Mouse (Mus musculus) cerebellum, adult 9-10 months (tissue): ENCODE results near the gene Nrxn3.

Experiments used
- DNase-seq: peaks from one replicate; pipeline ENCODE4 v3.0.0; 2022

Nrxn3 gene

GRCm38 (mm10) chr12:90166118-90166517 is 1443.4 kb downstream of the Nrxn3 start:
- no peak for DNase-seq

DNA sequence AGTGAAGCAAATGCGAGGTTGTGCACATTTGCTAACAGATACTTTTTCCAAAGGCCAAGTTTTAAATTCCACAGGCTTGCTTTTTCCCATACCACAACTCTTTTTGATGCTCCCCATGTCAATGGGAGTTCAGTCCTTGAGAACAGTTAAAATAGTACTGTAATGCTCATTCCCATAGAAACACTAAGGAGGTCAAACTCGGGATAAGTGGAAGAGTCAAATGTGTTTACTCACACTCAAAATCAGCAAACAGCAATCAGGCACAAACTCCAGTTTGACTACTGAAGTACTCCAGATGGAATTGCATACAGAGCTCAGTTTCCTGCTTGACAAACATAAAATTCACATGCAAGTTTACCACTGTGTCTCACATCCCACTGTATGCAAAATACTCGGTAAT is 1458.9 kb downstream of the Nrxn3 start:
- DNase-seq = no peak

DNA sequence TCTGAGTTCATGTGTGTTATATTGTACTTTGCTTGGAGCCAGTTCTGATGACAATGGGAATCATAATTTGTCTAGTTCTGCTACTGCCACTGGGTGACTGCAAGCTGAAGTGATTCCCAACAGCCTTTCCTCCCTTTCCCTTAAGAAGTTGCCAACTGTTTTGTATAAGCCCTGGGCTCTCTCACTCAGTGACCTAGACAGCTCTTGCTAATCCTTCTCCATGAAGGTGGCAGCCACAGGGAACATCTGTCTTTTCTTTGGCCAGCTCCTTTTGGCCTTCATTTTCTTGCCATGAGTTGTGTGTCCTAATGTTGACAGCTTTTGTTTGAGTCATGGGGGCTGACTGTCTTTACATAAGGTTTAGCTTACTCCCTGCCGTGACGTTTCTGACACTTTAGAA is 1460.3 kb downstream of the Nrxn3 start:
- peak; percentile 38 for DNase-seq

DNA sequence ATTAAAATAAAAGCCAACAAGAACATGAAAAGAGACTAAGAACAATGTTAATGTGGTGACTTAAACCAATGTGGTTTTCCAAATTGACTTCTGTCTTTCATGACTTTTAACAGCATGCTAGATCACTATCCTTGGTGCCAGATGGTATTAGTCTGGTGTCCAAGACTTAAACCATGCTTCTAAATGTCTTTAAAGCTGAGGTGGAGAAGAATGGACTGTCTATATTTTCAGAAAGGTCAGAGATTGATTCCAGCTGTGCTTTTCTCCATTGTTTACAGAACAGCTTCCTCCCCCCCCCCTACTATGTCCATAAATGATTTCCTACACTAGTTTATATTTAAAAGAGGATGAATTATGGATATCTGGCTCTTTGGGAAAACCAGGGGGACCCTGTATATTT is 1473.5 kb downstream of the Nrxn3 start:
- DNase-seq = no peak

DNA sequence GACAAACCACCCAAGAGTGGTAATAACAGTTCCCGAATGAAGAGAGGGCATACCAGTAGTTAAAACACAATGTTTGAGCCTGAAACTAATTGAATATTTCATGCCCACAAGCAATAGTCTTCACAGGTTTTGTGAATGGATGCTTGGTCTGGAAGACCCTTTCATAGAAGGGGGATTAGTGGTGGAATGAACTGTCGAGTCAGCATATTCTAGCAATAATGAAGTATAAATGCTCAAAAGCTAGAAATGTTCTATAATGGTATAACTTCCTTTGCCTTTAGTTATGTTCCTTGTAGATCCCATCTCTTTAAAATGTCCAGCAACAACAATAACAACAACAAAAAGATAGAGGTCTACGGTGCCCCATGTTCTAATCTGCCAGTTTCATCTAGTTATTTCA is 1475.3 kb downstream of the Nrxn3 start:
- no peak for DNase-seq

GRCm38 (mm10) chr12:90202501-90202900 is 1479.8 kb downstream of the Nrxn3 start:
- no peak for DNase-seq

- peak; percentile 52 for DNase-seq
Observed at GRCm38 (mm10) chr12:90211410-90211809, 1488.7 kb downstream of the Nrxn3 start.

GRCm38 (mm10) chr12:90217060-90217459 is 1494.4 kb downstream of the Nrxn3 start:
- no peak for DNase-seq

DNA sequence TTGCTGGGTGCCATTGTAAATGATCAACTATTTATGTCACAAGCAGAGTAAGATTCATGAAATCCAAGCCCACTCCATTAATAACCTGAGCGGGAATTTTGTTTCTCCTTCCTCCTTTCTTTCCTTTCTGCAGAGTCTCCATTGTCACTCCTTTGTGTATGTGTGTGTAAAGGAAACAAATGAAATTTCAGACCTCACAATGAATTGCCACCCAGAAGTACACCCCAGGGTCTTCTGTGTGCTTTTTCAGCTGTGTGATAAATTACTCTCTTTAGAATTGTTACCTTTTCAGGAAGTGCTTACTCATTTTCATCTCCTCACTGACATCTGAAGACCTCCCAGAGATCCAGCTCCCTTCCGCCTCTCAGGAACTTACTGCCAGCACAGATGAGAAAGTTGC is 1506.4 kb downstream of the Nrxn3 start:
- no peak for DNase-seq

- DNase-seq = no peak
Observed at GRCm38 (mm10) chr12:90236093-90236492, 1513.4 kb downstream of the Nrxn3 start.

DNA sequence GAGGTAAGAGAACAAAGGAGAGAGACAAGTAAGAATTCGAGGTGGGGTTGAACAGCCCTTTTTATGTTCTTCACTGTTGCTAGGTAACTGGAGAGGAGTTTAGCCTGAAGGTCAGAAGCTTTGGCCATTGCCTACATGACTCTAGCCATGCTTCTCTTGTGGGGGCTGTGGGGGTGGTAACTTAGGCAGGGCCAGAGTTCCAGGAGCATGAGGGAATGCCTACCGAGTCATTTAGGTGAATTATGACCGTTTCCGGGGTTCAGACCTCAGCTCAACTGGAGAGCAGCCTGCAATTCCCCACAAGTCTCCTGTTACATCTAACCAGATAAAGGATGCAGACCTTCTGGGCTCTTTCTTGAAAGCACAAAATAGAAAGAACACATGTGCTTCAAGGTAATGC is 1537.6 kb downstream of the Nrxn3 start:
- DNase-seq = no peak

DNA sequence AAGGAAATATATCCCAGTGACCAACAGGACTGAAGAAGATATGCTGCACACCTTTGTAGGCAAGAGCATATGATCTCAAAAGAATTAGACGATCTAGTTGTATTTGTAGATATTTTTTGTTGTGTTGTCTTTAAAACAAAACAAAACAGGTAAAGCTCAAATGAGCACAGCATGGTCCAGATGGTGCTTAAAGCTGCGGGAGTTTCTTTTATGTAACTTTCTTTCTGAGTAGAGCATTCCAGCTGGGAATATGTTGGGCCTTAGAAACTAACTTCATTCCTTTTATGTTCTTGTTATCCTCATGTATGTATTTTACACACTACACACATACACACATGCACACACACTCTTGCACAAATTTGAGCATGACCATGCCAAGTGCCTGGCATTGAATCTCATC is 1545.4 kb downstream of the Nrxn3 start:
- peak; percentile 55 for DNase-seq

- DNase-seq = no peak
Observed at GRCm38 (mm10) chr12:90270763-90271379, 1548.2 kb downstream of the Nrxn3 start.

DNA sequence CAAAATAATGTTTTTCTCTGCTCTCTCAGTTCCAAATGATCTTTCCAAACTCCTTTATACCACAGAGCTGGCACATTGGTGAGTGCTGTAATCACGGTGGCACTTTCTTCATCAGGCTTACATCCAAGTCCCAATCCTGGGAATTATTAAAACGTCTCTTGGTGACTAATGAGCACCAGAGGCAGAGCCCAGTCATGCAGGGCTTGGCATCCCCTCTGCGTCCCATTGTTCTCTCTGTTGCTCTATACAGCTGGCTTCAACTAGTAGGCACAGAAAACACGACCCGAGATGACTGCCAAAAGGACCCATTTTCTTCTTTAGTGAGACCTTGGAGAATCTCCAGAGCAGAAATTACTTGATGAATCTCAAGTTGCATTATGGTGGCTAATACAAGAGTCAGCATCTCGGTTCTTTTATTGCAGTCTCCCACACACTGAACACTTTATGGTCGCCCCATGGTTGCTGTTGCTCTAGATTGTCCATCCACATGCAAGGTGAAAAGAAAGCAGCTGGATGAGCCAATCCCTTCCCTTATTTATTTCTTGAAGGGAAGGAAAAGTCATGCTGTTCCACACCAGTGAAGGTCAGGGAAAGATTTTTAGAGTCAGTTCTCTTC is 1552.1 kb downstream of the Nrxn3 start:
- peak; percentile 72 for DNase-seq

DNA sequence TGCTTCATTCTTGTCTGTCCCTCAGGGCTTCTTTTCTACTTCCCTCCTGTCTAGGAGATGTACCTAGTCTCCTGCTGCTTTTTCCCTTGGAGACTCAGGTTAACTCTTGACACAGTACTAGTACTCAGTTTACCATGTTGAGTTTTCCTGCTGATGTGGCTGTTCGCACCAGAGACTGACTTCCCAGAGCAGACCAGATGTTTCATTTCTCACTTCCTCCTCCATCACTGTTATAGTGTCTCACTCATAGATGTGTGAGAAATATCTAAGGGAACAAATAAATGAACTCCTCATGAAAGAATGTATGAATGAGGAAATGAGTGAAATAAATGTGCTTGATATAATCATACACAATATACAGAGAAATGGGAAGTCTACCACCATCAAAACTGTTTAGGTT is 1558.6 kb downstream of the Nrxn3 start:
- DNase-seq = no peak

- DNase-seq = no peak
Observed at GRCm38 (mm10) chr12:90283022-90283421, 1560.3 kb downstream of the Nrxn3 start.

- DNase-seq = peak; percentile 74
Observed at GRCm38 (mm10) chr12:90302671-90303070, 1580.0 kb downstream of the Nrxn3 start.

GRCm38 (mm10) chr12:90331806-90332205 is 1609.1 kb downstream of the Nrxn3 start:
- DNase-seq = peak; percentile 49

GRCm38 (mm10) chr12:90332459-90332858 is 1609.8 kb downstream of the Nrxn3 start:
- DNase-seq = peak; percentile 79

GRCm38 (mm10) chr12:90337496-90338228 is 1615.0 kb downstream of the Nrxn3 start:
- no peak for DNase-seq

DNA sequence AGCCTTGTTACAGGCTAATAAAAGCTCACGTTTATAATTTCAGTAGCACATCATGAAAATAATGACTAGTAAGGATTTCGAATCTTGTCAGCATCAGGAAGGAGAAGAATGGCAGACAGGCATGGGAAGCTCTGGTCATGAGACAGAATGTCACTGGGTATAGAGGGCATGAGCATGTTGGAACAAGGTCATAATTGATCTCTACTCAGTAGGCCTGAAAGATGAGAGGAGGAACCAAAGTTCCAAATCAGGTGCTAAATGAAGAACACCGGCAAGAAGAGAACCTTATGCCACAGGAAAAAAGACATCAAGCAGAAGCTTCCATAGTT is 1615.5 kb downstream of the Nrxn3 start:
- no peak for DNase-seq
